Mouse (Mus musculus) lung, postnatal 0 days (tissue): ENCODE measurements around the gene Washc2. TPM values are rescaled to one million over a fixed set of nuclear protein-coding genes. Genes with fewer than 3 reads are reported as not detected.
A peak's percentile ranks its signal among the peaks of the same experiment; 100 is the strongest.

Experiments
- ATAC-seq: fragments of 200-750 bp; cut with Nextera tagmentation; 2 replicates; pipeline ENCODE4 v1.8.0; 2017; ENCODE audit warnings: moderate library complexity
- DNase-seq: peaks from one replicate; pipeline ENCODE4 v3.0.0-alpha.2; 2016; ENCODE audit warnings: low spot score
- H3K27ac ChIP-seq: fragments of 300-500 bp; sonication (generic); 2 replicates; pipeline ENCODE4 v1.5.1; 2014; ENCODE audit warnings: antibody characterized with exemption, mild to moderate bottlenecking, low read length, mixed read lengths
- H3K27me3 ChIP-seq: fragments of 300-500 bp; sonication (generic); replicated peaks from 2 replicates; pipeline ENCODE4 v1.6.1; 2014; ENCODE audit warnings: low read length, mixed read lengths; ENCODE audit not compliant: insufficient read depth
- H3K36me3 ChIP-seq: fragments of 300-500 bp; sonication (generic); 2 replicates; pipeline ENCODE4 v1.6.1; 2014; ENCODE audit warnings: low read length, mixed read lengths; ENCODE audit not compliant: insufficient read depth
- H3K4me1 ChIP-seq: fragments of 300-500 bp; sonication (generic); 2 replicates; pipeline ENCODE4 v1.6.1; 2014; ENCODE audit warnings: antibody characterized with exemption, low read depth, low read length, mixed read lengths; ENCODE audit not compliant: insufficient read depth
- H3K4me2 ChIP-seq: fragments of 300-500 bp; sonication (generic); replicated peaks from 2 replicates; pipeline ENCODE4 v1.6.1; 2014; ENCODE audit warnings: low read depth, mild to moderate bottlenecking, low read length, moderate library complexity, mixed read lengths
- H3K4me3 ChIP-seq: fragments of 300-500 bp; sonication (generic); 2 replicates; pipeline ENCODE4 v1.5.1; 2014; ENCODE audit warnings: low read depth, low read length
- H3K9ac ChIP-seq: fragments of 300-500 bp; sonication (generic); replicated peaks from 2 replicates; pipeline ENCODE4 v1.6.1; 2014; ENCODE audit warnings: low read depth, mild to moderate bottlenecking
- H3K9me3 ChIP-seq: fragments of 300-500 bp; sonication (generic); 2 replicates; pipeline ENCODE4 v1.6.1; 2016; ENCODE audit warnings: low read length, mixed read lengths
- CTCF ChIP-seq: IDR thresholded peaks from 2 replicates; pipeline ENCODE4 v1.5.1; 2016; ENCODE audit warnings: antibody characterized with exemption, mild to moderate bottlenecking
- EP300 ChIP-seq: IDR thresholded peaks from 2 replicates; pipeline ENCODE4 v1.6.1; 2016; ENCODE audit warnings: antibody characterized with exemption, mild to moderate bottlenecking, control low read depth
- WGBS: fragments of 180-500 bp; shearing (Covaris S2); extraction: QIAGEN DNeasy Blood & Tissue Kit; methylation state at CpG from one replicate; pipeline ENCODE4 v1.1.7; 2014; 5-methylcytosine and 5-hydroxymethylcytosine counted together
- polyA plus RNA-seq: library from polyadenylated mRNA; unstranded; fragments of >200 nt; fragmentation: Nextera tagmentation; extraction: Ambion mirVana; gene quantifications from 2 replicates; pipeline ENCODE4 v1.2.1, GENCODE M21; 2015

Washc2 gene
- polyA plus RNA-seq, 1 experiment from 2014 or later = 36.9 TPM

GRCm38 (mm10) chr6:116265603-116266002 is 57.8 kb downstream of the Washc2 start:
- no peaks in the 10 kb centered on the region for H3K36me3 ChIP-seq
- H3K4me1 ChIP-seq = no peaks in the 10 kb centered on the region; the same call in 1 of the 2 replicates
- peak; percentile 71 for DNase-seq
- no peak for ATAC-seq
- no peak overlapping the region for H3K9ac ChIP-seq
- no peak overlapping the region for H3K27ac ChIP-seq
- WGBS = 56% methylated on average over 4 of the region's 4 CpGs
- no peaks in the 10 kb centered on the region for H3K9me3 ChIP-seq
- no peak overlapping the region for H3K4me3 ChIP-seq
- H3K27me3 ChIP-seq = no peaks in the 10 kb centered on the region
- H3K4me2 ChIP-seq = peak overlapping the region; percentile 9; the same call in 1 of the 2 replicates
- TF ChIP-seq EP300 (no peak), CTCF (no peak)

GRCm38 (mm10) chr6:116266273-116267109 is 58.7 kb downstream of the Washc2 start:
- peak; percentile 19 for DNase-seq
- no peak overlapping the region for H3K9ac ChIP-seq
- no peak for TF ChIP-seq EP300
- no peak for TF ChIP-seq CTCF
- H3K9me3 ChIP-seq = no peaks in the 10 kb centered on the region
- WGBS = 32% methylated on average over 11 of the region's 11 CpGs
- no peak overlapping the region for H3K4me3 ChIP-seq
- H3K4me2 ChIP-seq = peak overlapping the region; percentile 29; the same call in 1 of the 2 replicates
- ATAC-seq = no peak
- no peak overlapping the region for H3K27ac ChIP-seq
- no peaks in the 10 kb centered on the region for H3K36me3 ChIP-seq
- no peaks in the 10 kb centered on the region for H3K27me3 ChIP-seq
- H3K4me1 ChIP-seq = no peaks in the 10 kb centered on the region; the same call in 1 of the 2 replicates

GRCm38 (mm10) chr6:116267110-116267423 is 59.2 kb downstream of the Washc2 start:
- Histone ChIP-seq H3K27ac (no peak overlapping the region), H3K9me3 (no peaks in the 10 kb centered on the region), H3K4me1 (no peaks in the 10 kb centered on the region; the same call in 1 of the 2 replicates), H3K4me3 (no peak overlapping the region), H3K4me2 (no peak overlapping the region), H3K27me3 (no peaks in the 10 kb centered on the region), H3K9ac (no peak overlapping the region), H3K36me3 (no peaks in the 10 kb centered on the region)
- ATAC-seq (no peak), DNase-seq (no peak)
- TF ChIP-seq EP300 (no peak), CTCF (peak; percentile 32)
- 92% methylated on average over 1 of the region's 1 CpGs for WGBS

GRCm38 (mm10) chr6:116275695-116276094 is 67.9 kb downstream of the Washc2 start:
- no peak for ATAC-seq
- DNase-seq = no peak
- WGBS = 64% methylated on average over 4 of the region's 4 CpGs

GRCm38 (mm10) chr6:116278679-116279317 is 71.0 kb downstream of the Washc2 start:
- no peak overlapping the region for H3K9ac ChIP-seq
- no peaks in the 10 kb centered on the region for H3K4me1 ChIP-seq
- H3K4me2 ChIP-seq = no peak overlapping the region
- ATAC-seq = no peak
- H3K36me3 ChIP-seq = no peaks in the 10 kb centered on the region
- no peak overlapping the region for H3K27ac ChIP-seq
- no peak overlapping the region for H3K4me3 ChIP-seq
- H3K27me3 ChIP-seq = no peaks in the 10 kb centered on the region
- no peaks in the 10 kb centered on the region for H3K9me3 ChIP-seq
- TF ChIP-seq CTCF = no peak
- no peak for TF ChIP-seq EP300
- 67% methylated on average over 5 of the region's 5 CpGs for WGBS
- DNase-seq = no peak

More at GRCm38 (mm10) chr6:116275695-116276094, 67.9 kb downstream of the Washc2 start:
- Histone ChIP-seq H3K4me1 (no peaks in the 10 kb centered on the region), H3K9ac (no peak overlapping the region), H3K36me3 (no peaks in the 10 kb centered on the region), H3K4me3 (no peak overlapping the region), H3K27ac (no peak overlapping the region), H3K4me2 (no peak overlapping the region), H3K27me3 (no peaks in the 10 kb centered on the region), H3K9me3 (no peaks in the 10 kb centered on the region)
- TF ChIP-seq CTCF (no peak), EP300 (no peak)

GRCm38 (mm10) chr6:116281014-116281413 is 73.2 kb downstream of the Washc2 start:
- WGBS = 89% methylated on average over 13 of the region's 13 CpGs
- no peaks in the 10 kb centered on the region for H3K9me3 ChIP-seq
- H3K4me1 ChIP-seq = no peaks in the 10 kb centered on the region
- no peak overlapping the region for H3K4me3 ChIP-seq
- H3K4me2 ChIP-seq = no peak overlapping the region
- no peak for ATAC-seq
- no peak for TF ChIP-seq CTCF
- TF ChIP-seq EP300 = no peak
- no peak overlapping the region for H3K27ac ChIP-seq
- no peaks in the 10 kb centered on the region for H3K36me3 ChIP-seq
- H3K27me3 ChIP-seq = no peaks in the 10 kb centered on the region
- DNase-seq = no peak
- H3K9ac ChIP-seq = no peak overlapping the region
